Mouse (Mus musculus) 416B (cell line): ENCODE measurements at regions not wholly inside any gene's neighbourhood (a gene's known extent, or its start where the extent isn't known, plus 50 kb on each side); places are given as distances from the start of the nearest gene placed in this dataset.

ENCODE experiments used
- DNase-seq: peaks from one replicate; pipeline ENCODE4 v3.0.0; 2011; ENCODE audit warnings: low read depth

DNA sequence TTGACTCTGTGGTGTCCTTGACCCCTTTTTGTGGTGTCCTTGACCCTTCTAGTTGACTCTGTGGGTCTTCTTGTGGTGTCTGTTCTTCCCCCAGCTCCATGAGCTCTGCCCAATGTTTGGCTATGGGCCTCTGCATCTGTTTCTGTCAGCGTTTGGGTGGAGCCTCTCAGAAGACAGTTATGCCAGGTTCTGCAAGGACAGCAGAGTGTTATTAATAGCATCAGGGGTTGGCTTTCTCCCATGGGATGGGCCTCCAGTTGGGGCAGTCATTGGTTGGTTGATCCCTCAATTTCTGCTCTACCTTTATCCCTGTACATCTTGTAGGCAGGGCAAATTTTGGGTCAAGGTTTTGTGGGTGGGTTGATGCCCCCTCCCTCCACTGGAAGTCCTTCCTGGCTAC is 138.8 kb downstream of the Tex29 start:
- DNase-seq: no peak

DNA sequence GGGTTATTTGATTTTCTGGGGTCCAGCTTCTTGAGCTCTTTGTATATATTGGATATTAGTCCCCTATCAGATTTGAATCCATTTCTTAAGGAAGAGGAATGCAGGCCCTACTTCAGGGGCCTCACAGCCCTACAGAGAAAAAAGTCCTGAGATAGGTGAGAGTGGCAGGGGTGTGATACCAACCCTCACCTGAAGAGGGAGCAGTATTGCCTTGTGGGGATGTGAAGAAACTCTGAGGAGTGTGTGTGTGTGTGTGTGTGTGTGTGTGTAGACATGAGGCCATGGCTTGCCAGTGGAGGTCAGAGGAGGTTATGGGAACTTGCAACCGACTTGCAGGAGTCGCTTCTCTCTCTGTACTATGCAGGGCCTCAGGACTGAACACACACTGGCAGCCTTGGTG is 141.2 kb downstream of the Tex29 start:
- peak; percentile 55 for DNase-seq

DNA sequence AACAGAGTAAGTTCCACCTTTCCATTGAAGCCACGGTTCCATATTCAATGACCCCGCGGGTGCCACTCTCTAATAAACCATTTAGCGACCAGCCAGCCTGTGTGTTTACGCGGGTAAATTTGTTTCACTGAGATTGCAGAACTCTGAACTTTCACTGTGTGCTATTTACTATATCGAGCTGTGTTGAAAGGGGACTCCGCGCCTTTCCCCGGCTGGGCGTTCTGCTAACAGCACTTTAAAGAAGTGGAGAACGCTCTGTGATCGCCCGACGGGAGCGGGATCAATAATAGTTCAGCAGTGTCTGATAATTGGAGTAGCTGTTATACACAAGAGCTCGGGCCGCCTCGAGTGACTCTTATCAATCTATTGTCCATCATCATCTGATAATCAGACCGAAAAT is 149.8 kb downstream of the Tex29 start:
- DNase-seq: no peak

DNA sequence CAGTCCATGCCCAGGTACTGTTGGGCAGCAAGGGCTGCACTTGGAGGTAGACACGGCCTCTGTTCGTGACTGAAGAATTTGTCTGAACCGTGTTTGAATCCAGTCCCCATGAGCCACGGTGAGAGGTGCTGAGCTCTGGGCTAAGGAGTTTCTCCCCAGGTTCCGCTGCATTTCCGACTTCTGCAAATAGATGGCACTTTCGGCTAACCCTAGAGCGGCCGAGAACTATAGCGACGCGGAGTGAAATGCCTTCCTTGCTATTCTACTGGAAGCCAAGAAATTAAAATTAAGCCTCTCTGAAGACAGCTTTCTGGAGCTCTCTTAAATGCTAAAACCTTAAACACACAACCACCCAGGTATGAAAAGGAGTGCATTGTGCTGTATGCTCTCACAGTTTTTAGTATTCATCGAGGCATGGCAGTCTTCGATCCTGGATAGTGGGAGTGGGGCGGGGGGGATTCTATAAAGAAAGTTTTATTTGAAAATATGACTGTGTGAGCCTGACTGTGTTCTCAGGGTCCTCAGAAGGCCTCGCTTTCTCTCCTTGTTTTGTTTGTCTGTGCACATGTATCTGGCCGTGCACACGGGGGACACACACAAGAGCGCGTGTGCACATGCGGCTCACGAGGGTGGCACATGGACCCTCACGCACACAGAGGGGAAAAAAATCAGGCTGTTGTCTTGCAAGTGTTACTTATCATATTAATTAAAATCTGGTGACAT is 159.6 kb downstream of the Tex29 start:
- DNase-seq: no peak

DNA sequence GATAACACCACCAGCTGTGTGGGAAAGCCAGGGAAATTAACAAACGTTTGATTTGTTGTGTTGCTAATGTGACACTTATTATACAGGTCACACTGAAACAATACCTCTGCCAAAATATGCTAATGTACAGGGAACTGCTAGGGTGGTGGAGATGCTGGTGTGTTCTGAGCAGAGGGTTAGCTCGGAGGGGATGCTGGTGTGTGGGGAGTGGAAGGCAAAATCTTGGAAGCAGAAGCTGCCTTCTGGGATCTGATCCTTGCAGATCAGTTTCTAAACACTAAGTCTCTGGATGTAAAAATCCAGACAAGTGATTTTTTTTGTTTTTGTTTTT is 160.2 kb downstream of the Tex29 start:
- no peak for DNase-seq

DNA sequence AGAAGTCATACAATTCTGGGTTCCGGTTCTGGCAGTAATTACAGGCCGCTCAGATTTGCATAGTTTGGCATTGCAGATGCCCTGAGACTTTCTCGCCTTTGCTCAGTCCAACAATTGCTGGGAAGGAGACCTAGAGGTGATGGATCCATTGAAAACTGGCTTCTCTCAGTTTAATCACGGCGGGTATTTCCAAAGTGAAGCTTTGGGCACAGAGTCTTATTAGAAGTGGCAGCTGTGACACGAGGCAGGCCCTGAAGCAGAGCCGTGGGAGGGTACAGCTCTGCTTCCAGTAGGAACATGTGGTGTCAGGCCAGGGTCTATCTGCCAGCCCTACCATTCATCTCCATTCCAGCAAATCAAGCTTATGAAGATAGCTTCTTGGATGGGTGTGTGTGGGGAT is 164.0 kb downstream of the Tex29 start:
- no peak for DNase-seq

DNA sequence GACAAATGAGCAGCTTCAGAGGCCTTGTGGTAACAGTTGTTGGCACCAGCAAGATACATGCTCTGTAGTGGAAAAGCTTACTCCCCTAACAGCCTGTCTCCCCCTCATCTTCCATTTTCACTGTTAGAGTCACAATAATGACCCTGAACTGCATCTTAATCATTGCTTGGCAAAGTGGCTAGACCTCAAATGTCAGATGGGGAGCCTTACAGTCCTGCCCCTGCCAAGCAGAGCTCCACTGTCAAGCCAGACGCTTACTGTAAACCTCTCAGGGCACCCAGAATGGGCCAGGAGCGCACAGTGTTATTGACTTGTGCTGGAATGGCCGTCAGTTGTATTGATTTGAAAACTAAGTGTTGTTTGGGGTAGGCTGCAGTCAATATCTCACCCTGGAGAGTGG is 172.5 kb downstream of the Tex29 start:
- DNase-seq: no peak

DNA sequence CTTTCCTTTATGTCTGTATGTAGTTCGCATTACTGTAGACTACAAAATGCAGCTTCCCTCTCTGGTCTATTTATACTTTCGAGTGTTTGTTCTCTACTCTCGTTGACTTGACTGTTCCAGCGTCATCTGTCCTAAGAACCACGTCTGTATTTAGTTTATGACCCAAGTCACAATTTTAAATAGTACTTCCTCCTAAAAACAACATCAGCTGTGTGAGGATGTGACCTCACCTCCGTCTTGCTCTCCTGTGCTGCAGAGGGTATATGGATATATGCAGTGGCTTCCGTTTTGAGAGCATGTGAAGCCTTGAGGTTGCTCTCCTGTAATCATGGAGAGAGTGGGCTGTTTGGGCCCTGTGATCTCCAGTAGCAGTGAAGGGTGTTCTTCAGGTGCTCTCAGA is 177.5 kb downstream of the Tex29 start:
- DNase-seq: no peak

DNA sequence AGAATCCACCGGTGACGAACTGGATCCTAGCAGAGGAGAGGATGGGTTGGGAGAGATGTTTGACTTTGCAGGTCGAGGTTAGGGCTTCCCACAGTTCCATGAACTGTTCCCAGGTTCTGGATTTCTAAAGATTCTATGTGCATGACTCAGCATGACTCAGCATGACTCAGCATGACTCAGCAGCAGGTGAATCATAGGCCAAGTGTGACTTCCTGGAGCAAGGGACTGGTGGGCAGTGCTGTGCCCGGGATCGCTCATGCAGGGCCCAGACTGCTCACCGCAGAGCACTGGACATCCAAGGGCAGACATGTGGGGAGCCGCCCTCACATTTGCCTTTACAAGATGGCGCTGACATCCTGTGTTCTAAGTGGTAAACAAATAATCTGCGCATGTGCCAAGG is 179.0 kb downstream of the Tex29 start:
- peak; percentile 17 for DNase-seq

DNA sequence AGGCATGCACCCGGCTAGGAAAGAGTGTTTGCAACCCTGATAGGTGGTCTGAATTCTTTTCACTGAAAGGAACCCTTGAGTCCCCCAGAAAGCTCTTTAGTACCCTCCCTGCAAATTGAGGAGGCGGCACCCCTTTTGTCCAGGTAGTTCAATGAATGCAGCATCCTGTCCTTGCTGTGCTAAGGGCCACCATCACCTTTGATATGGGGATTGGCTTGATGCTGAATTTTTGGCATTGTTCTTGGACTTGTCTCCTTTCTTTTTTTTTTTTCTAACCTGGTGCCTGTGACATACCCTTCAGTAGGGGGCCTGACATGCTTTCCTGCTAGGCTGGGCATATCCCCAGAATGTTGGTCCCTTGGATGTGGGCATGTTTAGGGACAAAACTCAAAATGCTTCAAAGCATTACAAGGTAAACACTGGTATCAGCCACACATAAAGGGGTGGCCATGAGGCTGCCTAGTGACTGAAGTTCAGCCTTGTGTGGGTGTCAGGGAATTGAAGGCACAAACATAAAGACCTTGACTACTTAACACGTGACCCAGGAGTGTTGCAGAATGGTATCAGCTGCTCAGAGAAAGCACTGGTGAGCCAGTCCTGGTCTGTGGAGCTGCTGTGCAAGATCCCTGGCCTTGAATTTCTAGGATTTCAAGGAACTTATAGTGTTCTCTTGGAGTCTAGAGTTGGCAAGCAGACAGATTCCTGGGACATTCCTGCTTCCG is 183.6 kb downstream of the Tex29 start:
- no peak for DNase-seq

DNA sequence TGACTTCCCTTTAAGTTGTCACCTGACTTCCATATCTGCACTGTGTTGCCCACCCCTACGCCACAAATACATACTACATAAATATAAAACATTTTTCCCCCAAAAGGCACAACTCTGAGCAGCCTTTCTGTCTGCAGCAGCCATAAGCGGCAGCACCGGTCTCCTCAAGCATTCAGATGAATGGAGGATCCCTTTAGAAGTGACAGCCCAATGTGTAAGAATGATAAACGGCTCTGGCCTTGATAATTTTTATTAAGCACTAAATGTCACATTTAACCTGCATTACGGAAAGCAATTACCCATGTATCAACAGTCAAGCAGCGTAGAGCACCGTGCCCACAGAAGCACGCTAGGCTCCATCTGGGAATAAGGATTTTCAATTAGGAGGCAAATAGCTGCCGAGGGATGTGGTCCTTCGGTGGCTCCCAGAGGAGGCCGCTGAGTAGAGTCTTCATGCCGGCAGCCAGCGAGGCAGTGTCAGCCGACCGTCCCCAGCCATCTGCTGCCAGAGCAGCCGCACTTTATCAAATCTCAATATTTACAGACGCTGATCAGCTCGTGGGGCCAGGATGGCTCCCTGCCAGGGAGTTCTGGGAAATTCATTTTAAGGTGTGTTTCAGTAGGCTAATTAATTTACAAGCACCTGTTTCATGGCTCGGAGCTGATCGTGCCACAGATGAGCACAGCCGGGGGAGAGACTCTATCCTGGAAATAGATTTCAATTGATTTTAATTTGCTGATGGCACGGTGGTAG is 190.3 kb downstream of the Tex29 start:
- no peak for DNase-seq

DNA sequence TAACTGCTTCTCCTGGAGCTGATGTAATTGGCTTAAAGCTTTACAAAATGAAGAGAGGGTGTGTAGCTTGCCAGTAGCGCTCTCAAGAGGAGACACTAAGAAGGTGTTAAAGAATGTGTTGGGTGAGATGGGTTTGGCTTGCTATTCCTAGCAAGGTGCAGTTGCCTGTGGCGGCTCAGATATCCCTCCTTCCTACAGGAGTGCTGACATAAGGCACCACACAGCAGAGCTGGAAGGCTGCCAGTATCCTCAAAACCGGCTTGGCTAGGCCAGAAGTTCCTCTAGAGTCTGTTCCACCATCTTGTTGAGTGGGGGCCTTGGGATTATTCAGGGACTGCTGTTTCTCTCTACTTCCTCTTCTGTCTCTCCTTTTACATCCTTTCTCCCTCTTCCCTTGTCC is 191.5 kb downstream of the Tex29 start:
- DNase-seq: no peak

DNA sequence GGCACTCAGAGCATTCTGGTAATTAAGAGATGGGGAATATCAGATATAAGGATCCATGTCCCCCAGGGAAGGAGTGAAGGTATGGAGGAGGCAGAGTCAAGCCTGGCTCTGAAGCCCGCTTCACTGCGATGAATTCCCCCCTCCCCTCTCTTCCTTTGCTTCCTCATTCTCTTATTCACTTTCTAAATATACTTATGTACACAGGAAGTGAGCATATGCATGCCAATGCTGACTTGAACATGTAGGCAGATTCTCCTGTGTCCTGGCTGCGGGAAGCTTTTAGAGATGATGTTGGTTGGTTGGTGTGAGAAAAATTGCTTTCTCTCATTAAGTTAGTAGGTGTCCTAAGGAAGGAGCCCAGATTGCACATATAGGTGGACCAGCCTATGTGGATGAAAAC is 192.1 kb downstream of the Tex29 start:
- no peak for DNase-seq

DNA sequence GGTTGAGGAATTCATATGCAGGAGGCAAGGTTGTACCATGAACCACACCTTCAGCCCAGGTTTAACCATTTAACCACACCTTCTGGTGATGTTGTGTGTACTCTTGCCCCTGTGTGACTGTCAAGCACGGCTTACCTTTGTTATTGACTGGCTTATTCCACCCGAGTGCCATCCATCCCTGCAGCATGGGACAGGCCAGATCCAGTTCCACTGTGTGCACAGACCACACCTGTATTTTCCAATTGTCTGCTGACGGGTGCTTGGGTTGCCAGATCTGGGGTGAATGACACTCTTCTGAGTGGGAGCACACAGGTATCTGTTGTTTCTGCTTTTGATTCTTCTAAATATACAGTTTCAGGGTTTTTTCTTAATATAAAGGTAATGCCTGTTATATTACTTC is 196.1 kb downstream of the Tex29 start:
- no peak for DNase-seq

DNA sequence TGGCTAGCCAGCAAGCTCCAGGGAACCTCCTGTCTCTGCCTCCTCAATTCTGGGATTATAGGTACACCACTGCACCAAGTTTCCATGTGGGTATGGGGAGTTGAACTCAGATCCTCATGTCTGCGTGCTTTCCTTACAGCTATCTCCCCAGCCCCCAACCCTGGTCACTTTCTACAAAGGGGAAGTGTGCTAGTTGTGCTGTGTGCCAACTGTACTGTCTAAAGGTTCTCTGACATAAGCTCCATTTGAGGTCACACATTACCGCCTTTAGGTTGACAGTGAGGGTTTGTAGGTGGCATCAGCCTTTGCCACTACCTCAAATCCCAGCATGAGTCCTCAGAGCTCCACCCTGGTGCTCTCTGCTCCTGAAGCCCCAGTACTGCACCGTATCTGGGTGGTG is 200.7 kb downstream of the Tex29 start:
- DNase-seq: no peak

DNA sequence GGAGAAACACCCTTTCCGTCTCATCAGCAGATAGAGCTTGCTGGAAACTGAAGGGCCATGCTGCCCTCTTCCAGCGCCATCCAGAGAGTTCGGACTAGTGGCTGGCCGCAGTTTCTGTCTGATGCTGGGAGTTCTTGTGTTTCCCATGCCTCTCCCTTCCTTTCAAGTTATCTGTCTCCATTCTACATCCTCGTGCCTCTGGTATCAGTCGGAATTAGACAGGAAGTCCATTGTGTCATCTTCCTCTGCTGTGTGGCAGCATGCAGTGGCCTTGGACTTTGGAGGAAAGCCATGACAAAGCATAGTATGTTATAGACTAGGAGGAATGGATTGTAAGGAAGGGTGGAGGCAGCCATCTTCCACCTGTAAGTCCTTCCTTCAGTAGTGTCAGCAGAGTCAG is 201.4 kb downstream of the Tex29 start:
- DNase-seq: no peak

DNA sequence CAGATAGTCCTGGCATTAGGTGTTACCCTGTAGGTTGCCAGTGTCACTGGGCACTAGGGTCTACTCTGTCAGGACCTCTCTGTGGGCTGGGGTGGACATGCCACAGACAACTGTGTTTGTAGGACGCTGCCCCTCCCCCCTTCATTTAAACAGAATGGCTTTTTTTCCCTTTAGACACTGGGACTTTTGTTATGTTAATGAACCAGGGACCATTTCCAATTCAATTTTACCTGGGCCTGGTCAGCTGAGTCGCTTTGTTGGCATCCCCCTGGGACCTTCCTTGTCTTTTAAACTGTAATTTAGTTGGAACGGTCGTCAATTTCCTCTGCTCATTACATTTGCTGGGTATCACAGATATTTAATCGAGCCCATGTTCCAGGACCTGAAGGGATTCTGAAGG is 210.6 kb downstream of the Tex29 start:
- DNase-seq: no peak

DNA sequence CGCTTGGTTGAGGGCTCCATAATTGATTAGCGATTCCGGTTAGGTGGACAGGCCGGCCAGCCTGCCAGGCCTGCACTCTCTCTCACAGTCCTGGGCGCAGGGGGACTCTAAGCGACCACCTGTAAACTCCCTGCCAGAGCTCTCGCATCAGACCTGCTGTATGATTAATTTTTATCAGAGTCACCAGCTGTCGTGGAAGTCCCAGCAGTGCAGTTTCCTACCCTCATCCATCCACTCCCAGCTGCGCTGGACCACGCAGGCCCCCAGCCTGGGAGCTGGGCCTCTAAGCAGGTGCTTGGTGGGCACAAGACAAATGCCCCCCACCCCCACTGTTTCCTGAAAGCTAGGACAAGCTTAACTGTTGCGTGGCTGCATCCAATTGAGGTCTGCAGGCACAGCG is 211.1 kb downstream of the Tex29 start:
- DNase-seq: no peak

DNA sequence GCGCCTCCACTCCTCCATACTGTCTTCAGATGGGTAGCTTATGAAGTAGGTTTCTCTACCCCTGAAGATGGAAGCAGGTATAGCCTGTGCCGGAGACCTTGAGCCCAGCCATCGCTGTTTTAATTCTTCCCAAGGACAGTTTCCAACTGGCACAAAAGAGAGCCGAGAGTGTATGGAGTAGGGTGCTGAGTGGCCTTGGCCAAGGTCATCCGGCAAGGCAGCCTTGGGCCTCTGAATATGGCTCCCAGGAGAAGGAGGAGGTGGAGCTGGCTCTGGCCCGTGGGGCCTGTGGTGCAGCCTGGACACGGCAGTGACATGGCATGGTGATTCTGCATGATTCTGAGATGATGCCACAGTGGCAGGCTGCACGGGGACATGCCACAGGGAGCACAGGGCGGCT is 215.7 kb downstream of the Tex29 start:
- DNase-seq: no peak

DNA sequence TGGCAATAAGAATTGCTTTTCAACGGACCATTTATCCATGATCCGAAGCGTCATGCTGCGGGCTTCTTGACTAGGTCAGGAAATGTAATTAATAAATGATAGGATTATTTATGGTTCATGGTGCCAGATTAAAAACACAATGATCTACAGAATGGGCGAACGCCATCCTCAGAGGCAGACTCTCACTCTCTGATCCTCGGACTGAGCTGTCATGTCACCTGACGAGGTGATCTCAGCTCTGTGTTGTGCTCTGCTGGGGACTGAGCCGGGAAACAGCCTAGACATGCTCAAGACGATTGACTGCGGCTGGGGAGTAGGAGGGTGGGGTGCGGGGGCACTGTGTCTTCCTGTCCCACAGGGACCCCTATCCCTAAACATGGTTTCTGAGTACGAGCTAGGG is 217.4 kb upstream of the A230072I06Rik start:
- DNase-seq: no peak

DNA sequence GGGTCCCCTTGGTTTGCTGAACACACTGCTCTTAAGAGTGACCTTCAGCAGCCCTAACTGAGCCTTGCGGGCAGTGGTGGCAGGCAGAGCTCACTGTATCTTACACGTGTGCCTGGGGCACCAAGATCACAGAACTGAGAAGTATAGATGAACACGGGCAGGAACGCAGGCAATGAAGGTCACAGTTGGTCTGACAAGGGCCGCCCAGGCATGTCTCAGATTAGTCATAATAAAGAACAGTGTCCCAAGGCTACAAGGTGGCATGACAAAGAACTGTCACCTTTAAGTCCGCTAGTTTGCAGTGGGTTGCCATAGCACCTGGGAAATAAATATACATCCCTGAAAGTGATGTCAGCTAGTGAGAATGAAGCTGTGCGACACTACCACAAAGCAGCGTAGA is 215.9 kb upstream of the A230072I06Rik start:
- no peak for DNase-seq

DNA sequence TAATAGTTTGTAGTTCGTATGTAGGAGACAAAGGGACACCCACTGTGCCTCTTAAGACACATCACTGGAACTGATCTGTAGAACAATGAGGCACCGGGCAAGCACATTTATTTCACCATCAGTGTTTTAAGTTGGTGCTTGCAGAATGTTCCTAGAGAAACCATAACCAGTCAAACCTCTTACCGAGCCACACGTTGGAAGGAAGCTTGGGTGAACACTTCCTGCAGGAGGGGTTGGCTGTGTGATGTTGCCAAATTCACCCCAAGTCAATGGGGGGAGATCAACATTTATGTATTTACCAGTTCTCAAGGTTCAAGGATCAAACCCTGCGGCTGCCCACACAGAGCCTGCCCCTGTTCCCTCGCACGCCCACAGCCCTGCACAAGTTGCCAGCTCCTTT is 214.0 kb upstream of the A230072I06Rik start:
- no peak for DNase-seq

DNA sequence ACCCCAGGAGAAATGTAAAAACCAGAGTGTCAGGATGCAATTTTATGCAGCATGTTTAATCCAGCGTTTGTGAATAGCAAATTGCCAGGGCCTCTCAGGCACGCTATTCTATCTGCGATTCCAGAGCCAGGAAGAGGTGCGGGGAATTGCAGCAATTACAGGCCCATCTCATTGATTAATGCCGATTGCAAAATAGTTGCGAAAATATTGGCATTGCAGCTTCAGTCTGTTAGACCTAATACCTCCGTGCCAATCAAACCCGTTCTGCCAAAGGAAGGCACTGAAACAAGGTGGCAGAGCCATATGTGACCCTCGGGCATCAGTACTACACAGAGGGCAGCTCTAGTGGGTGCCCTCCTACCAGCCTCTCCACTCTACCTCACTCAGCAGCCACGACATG is 212.2 kb upstream of the A230072I06Rik start:
- no peak for DNase-seq
